In the genomic region with DNA sequence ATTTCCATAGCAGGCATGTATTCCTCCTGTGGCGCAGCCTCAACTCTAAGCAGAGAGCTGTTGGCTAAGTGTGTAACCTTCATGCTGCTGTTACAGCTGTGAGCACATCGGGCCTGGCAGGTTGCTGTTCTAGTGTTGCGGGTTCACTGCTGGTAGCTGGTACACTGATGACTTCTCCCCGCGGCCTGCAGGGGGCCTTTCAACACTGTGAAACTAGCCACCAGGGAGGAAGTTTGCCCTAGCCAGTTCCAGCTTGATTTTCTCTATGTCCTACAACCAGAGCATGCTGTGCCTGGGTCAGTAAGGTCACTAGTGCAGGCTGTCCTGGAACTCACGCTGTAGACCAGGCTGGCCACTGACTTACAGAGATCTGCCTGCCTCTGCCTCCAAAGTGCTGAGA, we compare ENCODE assay signal across 1 mouse cellular context.
TF ChIP-seq lines count a peak whose summit lies in the region.

No protein-coding gene starts in this region.

TF ChIP-seq in CH12.LX, 34 proteins besides CTCF, POLR2A, EP300 and RAD21:
- no peak for TF ChIP-seq USF1 (IDR thresholded peaks at IDR 0.05; ENCODE audit: low read depth, low read length)
- TF ChIP-seq PAX5 (IDR thresholded peaks at IDR 0.05; ENCODE audit: low read length), result no peak
- peak; percentile 37 for TF ChIP-seq SMC3 (IDR thresholded peaks at IDR 0.05; ENCODE audit: low read depth, low read length)
- TF ChIP-seq GABPA (IDR thresholded peaks at IDR 0.05; ENCODE audit: insufficient replicate concordance, low read depth, low read length), result no peak
